Mouse (Mus musculus): ENCODE data around the gene Wnk4.

Wnk4 gene

GRCm38 (mm10) chr11:101276319-101277070, 16.1 kb downstream of the Wnk4 start:
- no peak for DNase-seq (ENCODE audit: low spot score)

DNA sequence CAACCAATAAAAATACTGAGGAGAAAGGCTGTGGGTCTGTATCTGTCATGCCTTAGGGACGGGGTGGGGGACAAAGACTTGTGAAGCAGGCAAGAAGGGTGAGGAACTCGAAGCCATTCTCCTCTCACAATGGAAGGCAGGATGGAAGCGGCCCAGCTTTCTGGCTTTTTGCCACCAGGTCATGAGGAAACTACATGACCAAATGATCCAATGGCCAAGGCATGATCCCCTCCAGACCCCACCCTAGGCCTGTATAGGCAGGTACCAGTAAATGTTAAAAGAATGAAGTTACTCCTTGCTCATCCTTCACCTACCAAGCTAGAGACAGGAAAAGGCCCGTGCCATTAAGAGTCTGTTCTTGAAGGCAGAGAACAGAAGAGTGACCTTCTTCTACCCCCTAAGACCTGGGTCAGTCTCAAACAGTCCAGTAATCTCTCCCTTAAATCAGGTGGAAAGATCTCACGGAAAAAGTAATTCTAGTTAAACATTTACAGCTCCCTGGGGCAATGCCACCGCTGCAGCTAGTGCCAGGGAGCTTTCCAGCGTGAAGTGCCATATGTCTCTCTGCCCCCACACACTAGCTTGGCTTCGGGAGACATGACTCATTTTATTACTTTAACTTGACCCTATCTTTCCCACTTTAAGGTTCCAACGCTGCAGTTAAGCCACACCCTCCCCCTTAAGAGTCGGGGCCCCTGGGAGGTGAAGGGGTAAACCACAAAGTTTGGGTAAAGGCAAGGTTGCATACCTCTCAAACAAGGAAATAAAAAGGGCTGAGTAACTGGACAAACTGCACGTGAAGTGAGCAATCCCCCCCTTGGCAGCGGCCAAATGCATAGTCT, 17.2 kb downstream of the Wnk4 start:
- no peak for DNase-seq (ENCODE audit: low spot score)

- peak; percentile 79 for DNase-seq (ENCODE audit: low spot score)
Measured at GRCm38 (mm10) chr11:101278223-101279192, 18.1 kb downstream of the Wnk4 start, which contains the start of the genes Cntd1 and Coa3. Gene Cntd1 (plus strand): TSS chr11:101279012. Gene Coa3 (minus strand): TSS chr11:101279114.

DNA sequence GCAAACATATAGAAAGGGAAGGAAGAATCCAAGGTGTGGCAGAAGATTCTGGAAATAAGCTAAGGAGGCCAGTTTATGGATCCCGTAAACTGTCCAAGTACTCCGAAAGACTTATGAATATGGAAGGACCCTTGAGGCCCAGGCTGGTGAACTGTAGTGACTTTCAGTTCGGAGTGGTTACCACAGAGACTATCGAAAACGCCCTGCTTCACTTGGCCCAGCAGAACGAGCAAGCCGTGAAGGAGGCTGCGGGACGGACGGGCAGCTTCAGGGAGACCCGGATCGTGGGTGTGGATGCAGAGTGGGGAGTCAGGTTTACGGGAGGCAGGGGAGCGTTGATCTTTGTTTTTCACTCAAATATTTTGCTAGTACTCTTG, 18.8 kb downstream of the Wnk4 start:
- no peak for DNase-seq (ENCODE audit: low spot score)

GRCm38 (mm10) chr11:101280837-101281236, 20.5 kb downstream of the Wnk4 start:
- no peak for DNase-seq (ENCODE audit: low spot score)

GRCm38 (mm10) chr11:101282896-101283295, 22.5 kb downstream of the Wnk4 start:
- no peak for DNase-seq (ENCODE audit: low spot score)

- DNase-seq (ENCODE audit: low spot score), result no peak
Measured at GRCm38 (mm10) chr11:101283805-101284204, 23.4 kb downstream of the Wnk4 start.

GRCm38 (mm10) chr11:101287306-101287705, 26.9 kb downstream of the Wnk4 start:
- DNase-seq (ENCODE audit: low spot score), result no peak

- no peak for DNase-seq (ENCODE audit: low spot score)
Measured at GRCm38 (mm10) chr11:101291231-101291630, 30.9 kb downstream of the Wnk4 start.

- DNase-seq (ENCODE audit: low spot score), result no peak
Measured at GRCm38 (mm10) chr11:101295191-101295590, 34.8 kb downstream of the Wnk4 start.

DNA sequence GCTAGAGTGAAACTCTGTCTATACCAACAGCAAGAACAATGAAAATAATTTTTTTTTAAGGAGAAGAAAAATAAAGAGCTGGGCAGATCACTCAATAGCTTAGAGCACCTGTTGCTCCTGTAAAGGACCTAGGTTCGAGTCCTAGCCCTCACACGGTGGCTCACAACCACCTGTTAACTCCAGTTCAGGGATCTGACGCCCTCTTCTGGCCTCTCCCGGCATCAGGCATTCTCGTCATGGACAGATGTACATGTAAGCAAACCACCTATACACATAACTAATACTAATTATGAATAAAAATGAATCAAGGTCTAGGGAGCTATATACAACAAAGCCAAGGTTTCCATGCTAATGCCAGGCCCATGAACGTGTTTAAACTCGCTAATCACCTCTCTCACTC, 40.5 kb downstream of the Wnk4 start:
- DNase-seq (ENCODE audit: low spot score), result peak; percentile 46

DNA sequence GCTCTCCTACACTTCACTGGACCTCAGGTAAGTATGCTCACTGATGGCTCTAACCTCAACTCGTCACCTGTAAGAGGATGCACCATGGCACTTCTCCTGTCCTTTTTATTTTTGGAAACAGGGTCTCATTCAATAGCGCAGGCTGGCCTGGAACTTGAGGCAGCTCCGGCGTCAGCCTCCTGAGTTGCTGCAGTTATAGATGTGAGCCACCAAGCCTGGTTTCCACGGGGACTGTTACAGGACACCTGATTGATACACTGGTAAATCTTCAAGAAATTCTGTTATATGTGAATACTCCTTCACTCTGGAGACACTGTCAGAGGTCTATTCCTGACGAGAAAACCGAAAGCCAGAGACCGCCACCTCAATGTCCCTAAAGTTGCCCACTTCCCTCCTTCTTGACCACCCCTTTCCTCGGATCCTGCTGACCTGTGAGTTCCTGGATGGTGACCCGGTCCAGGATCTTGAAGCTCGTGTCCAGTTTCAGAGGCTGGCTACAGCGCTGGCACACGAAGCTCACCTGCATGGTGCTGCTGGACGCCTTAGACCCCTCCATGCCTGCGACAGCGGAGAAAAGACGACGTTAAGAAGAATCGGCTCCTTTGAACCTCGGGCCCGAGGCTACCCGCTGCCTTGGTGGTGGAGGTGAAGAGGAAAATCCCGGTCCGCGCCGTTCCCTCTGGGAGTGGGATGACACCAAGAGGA, 41.1 kb downstream of the Wnk4 start:
- DNase-seq (ENCODE audit: low spot score), result no peak

GRCm38 (mm10) chr11:101302004-101302798, 41.8 kb downstream of the Wnk4 start, which contains the start of gene Becn1:
Gene Becn1 (minus strand): TSS chr11:101302286.
- DNase-seq (ENCODE audit: low spot score), result peak; percentile 94

- DNase-seq (ENCODE audit: low spot score), result no peak
Measured at GRCm38 (mm10) chr11:101307744-101308143, 47.4 kb downstream of the Wnk4 start.

DNA sequence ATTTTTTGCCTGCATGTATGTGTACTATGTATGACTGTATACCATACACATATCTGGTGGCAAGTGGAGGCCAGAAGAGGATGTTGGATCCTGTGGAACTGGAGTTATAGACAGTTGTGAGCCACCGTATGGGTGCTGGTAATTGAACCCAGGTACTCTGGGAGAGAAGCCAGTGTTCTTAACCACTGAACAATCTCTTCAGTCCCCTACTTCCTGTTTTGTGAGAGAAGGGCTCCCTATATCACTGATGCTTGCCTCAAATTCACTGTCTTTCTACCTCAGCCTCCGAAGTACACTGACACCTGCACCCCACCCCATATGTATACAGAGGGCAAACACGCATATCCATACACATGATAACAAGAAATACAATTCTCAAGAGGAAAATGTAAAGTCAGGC, 50.7 kb downstream of the Wnk4 start:
- no peak for DNase-seq (ENCODE audit: low spot score)

GRCm38 (mm10) chr11:101312150-101312549, 51.8 kb downstream of the Wnk4 start:
- no peak for DNase-seq (ENCODE audit: low spot score)

DNA sequence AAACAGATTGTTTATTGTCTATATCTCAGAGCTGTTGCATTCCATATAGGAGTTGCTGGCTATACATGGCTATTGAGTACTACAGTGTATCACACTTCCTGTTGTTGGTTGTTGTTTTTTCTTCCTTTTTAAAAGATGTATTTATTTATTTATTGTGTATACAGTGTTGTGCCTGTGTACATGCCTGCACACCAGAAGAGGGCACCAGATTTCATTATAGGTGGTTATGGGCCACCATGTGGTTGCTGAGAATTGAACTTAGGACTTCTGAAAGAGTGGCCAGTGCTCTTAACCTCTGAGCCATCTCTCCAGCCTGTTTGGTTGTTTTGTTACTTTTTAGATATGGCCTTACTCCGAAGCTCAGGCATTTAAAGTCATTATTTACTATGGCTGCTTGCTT, 54.2 kb downstream of the Wnk4 start:
- no peak for DNase-seq (ENCODE audit: low spot score)

- no peak for DNase-seq (ENCODE audit: low spot score)
Measured at GRCm38 (mm10) chr11:101315082-101315650, 54.8 kb downstream of the Wnk4 start.

- DNase-seq (ENCODE audit: low spot score), result peak; percentile 94
Measured at GRCm38 (mm10) chr11:101315665-101316500, 55.5 kb downstream of the Wnk4 start, which contains the start of gene Psme3. Gene Psme3 (plus strand): TSS chr11:101316213.

Data from c-Kit-positive CD71-positive TER-119-positive erythroid progenitor cells, embryonic 14.5 days (primary cell).